Mouse (Mus musculus) granulocyte monocyte progenitor cell, adult 5-6 weeks (primary cell): ENCODE results near the gene Hspb9. TPM values are rescaled to one million over a fixed set of nuclear protein-coding genes. Genes with fewer than 3 reads are reported as not detected.

Experiments used
- ATAC-seq: replicated peaks from 2 replicates; pipeline ENCODE4 v1.8.0; 2016; ENCODE audit warnings: mild to moderate bottlenecking, moderate TSS enrichment, inconsistent platforms; ENCODE audit not compliant: poor library complexity, severe bottlenecking
- total RNA-seq, 2 experiments: library from RNA; stranded (forward) in 1 of 2; stranded (reverse) in 1 of 2; fragments of 200-712, 200-1000 nt in 1 of 2; fragments of >200 nt in 1 of 2; fragmentation: Nextera tagmentation in 1 of 2; gene quantifications; 2 replicates each; pipeline ENCODE4 v1.2.3; 2014 to 2017

Hspb9 gene
- total RNA-seq, 2 experiments from 2014 or later = not detected

GRCm38 (mm10) chr11:100728601-100729000 lies 15.0 kb downstream of the Hspb9 start:
- ATAC-seq = no peak

- no peak for ATAC-seq
Measured at GRCm38 (mm10) chr11:100729976-100730375, 16.3 kb downstream of the Hspb9 start.

GRCm38 (mm10) chr11:100730477-100731205 lies 17.0 kb downstream of the Hspb9 start:
- peak; percentile 37; the same call in 1 of the 2 replicates for ATAC-seq

- no peak for ATAC-seq
Measured at GRCm38 (mm10) chr11:100735134-100735865, 21.6 kb downstream of the Hspb9 start.

GRCm38 (mm10) chr11:100735954-100736745 lies 22.5 kb downstream of the Hspb9 start:
- ATAC-seq = 0 out of 2 replicates have a peak, but pooled peaks have one; percentile 16

- no peak for ATAC-seq
Measured at GRCm38 (mm10) chr11:100736746-100737080, 23.1 kb downstream of the Hspb9 start.

- 0 out of 2 replicates have a peak, but pooled peaks have one; percentile 7 for ATAC-seq
Measured at GRCm38 (mm10) chr11:100737105-100737733, 23.6 kb downstream of the Hspb9 start.

GRCm38 (mm10) chr11:100738066-100738604 lies 24.5 kb downstream of the Hspb9 start, which contains the start of gene Rab5c:
Gene Rab5c (minus strand): TSS chr11:100738215.
- peak; percentile 93 for ATAC-seq

GRCm38 (mm10) chr11:100738749-100739148 lies 25.1 kb downstream of the Hspb9 start:
- ATAC-seq = no peak

- no peak for ATAC-seq
Measured at GRCm38 (mm10) chr11:100741348-100741747, 27.7 kb downstream of the Hspb9 start.

- peak; percentile 67 for ATAC-seq
Measured at GRCm38 (mm10) chr11:100745085-100745484, 31.4 kb downstream of the Hspb9 start.

GRCm38 (mm10) chr11:100746546-100746945 lies 32.9 kb downstream of the Hspb9 start:
- no peak for ATAC-seq

GRCm38 (mm10) chr11:100747114-100747513 lies 33.5 kb downstream of the Hspb9 start:
- ATAC-seq = no peak

- ATAC-seq = no peak
Measured at GRCm38 (mm10) chr11:100748620-100749019, 35.0 kb downstream of the Hspb9 start.

GRCm38 (mm10) chr11:100749469-100749868 lies 35.8 kb downstream of the Hspb9 start:
- ATAC-seq = no peak

GRCm38 (mm10) chr11:100750127-100750526 lies 36.5 kb downstream of the Hspb9 start:
- no peak for ATAC-seq

GRCm38 (mm10) chr11:100752294-100752693 lies 38.6 kb downstream of the Hspb9 start:
- no peak for ATAC-seq

GRCm38 (mm10) chr11:100754021-100754692 lies 40.5 kb downstream of the Hspb9 start:
- ATAC-seq = no peak

- ATAC-seq = no peak
Measured at GRCm38 (mm10) chr11:100754693-100755057, 41.0 kb downstream of the Hspb9 start.

- no peak for ATAC-seq
Measured at GRCm38 (mm10) chr11:100756476-100756875, 42.8 kb downstream of the Hspb9 start.
